Mouse (Mus musculus): Measurements from ENCODE around the gene Gm28230. TPM values are rescaled to one million over a fixed set of nuclear protein-coding genes. Genes with fewer than 3 reads are reported as not detected.

Gm28230 gene
- polyA plus RNA-seq, 1 experiment from 2014 or later: 1.3 TPM

GRCm38 (mm10) chr2:74691022-74691951 lies 35.2 kb upstream of the Gm28230 start, which contains the start of gene Hoxd10:
Gene Hoxd10 (plus strand): TSS chr2:74691924.
- Histone ChIP-seq H3K27ac (ENCODE audit: low read length) (peak within 1 kb of the TSS; percentile 98), H3K4me1 (ENCODE audit: insufficient read depth, low read length) (peaks cover 33% of the 10 kb centered on the region), H3K9ac (replicated peaks; ENCODE audit: low read length) (peak within 1 kb of the TSS; percentile 92), H3K9me3 (ENCODE audit: low read length) (no peaks in the 10 kb centered on the region), H3K4me3 (ENCODE audit: low read length) (peak within 1 kb of the TSS; percentile 82), H3K27me3 (ENCODE audit: insufficient read depth, low read length) (peaks cover 3% of the 10 kb centered on the region; the same call in 1 of the 2 replicates), H3K4me2 (replicated peaks; ENCODE audit: low read depth, low read length) (peak within 1 kb of the TSS; percentile 80), H3K36me3 (ENCODE audit: insufficient read depth, low read length) (no peaks in the 10 kb centered on the region; the same call in 1 of the 2 replicates)
- peak; percentile 90 for ATAC-seq (ENCODE audit: low FRiP score, low TSS enrichment)
- WGBS: under 1% methylated on average over 56 of the region's 56 CpGs

GRCm38 (mm10) chr2:74691995-74692807 lies 34.3 kb upstream of the Gm28230 start:
- Histone ChIP-seq H3K27me3 (ENCODE audit: insufficient read depth, low read length) (peaks cover 3% of the 10 kb centered on the region; the same call in 1 of the 2 replicates), H3K27ac (ENCODE audit: low read length) (peak overlapping the region; percentile 98), H3K4me2 (replicated peaks; ENCODE audit: low read depth, low read length) (peak overlapping the region; percentile 80), H3K4me1 (ENCODE audit: insufficient read depth, low read length) (peaks cover 42% of the 10 kb centered on the region), H3K4me3 (ENCODE audit: low read length) (peak overlapping the region; percentile 82), H3K36me3 (ENCODE audit: insufficient read depth, low read length) (no peaks in the 10 kb centered on the region; the same call in 1 of the 2 replicates), H3K9me3 (ENCODE audit: low read length) (no peaks in the 10 kb centered on the region), H3K9ac (replicated peaks; ENCODE audit: low read length) (peak overlapping the region; percentile 92)
- WGBS: 2% methylated on average over 35 of the region's 35 CpGs
- no peak for ATAC-seq (ENCODE audit: low FRiP score, low TSS enrichment)

GRCm38 (mm10) chr2:74692808-74693431 lies 33.6 kb upstream of the Gm28230 start:
- peaks cover 3% of the 10 kb centered on the region; the same call in 1 of the 2 replicates for H3K27me3 ChIP-seq (ENCODE audit: insufficient read depth, low read length)
- WGBS: 4% methylated on average over 20 of the region's 20 CpGs
- H3K27ac ChIP-seq (ENCODE audit: low read length): peak overlapping the region; percentile 98

GRCm38 (mm10) chr2:74693432-74693827 lies 33.1 kb upstream of the Gm28230 start:
- Histone ChIP-seq H3K36me3 (ENCODE audit: insufficient read depth, low read length) (no peaks in the 10 kb centered on the region; the same call in 1 of the 2 replicates), H3K4me3 (ENCODE audit: low read length) (peak overlapping the region; percentile 82), H3K27me3 (ENCODE audit: insufficient read depth, low read length) (no peaks in the 10 kb centered on the region), H3K9ac (replicated peaks; ENCODE audit: low read length) (peak overlapping the region; percentile 92), H3K4me1 (ENCODE audit: insufficient read depth, low read length) (peaks cover 39% of the 10 kb centered on the region), H3K9me3 (ENCODE audit: low read length) (no peaks in the 10 kb centered on the region), H3K27ac (ENCODE audit: low read length) (peak overlapping the region; percentile 98), H3K4me2 (replicated peaks; ENCODE audit: low read depth, low read length) (peak overlapping the region; percentile 80)
- WGBS: 28% methylated on average over 4 of the region's 4 CpGs
- ATAC-seq (ENCODE audit: low FRiP score, low TSS enrichment): no peak

More at GRCm38 (mm10) chr2:74692808-74693431, 33.6 kb upstream of the Gm28230 start:
- Histone ChIP-seq H3K9me3 (ENCODE audit: low read length) (no peaks in the 10 kb centered on the region), H3K9ac (replicated peaks; ENCODE audit: low read length) (peak overlapping the region; percentile 92), H3K4me1 (ENCODE audit: insufficient read depth, low read length) (peaks cover 42% of the 10 kb centered on the region), H3K4me2 (replicated peaks; ENCODE audit: low read depth, low read length) (peak overlapping the region; percentile 80), H3K4me3 (ENCODE audit: low read length) (peak overlapping the region; percentile 82), H3K36me3 (ENCODE audit: insufficient read depth, low read length) (no peaks in the 10 kb centered on the region; the same call in 1 of the 2 replicates)
- ATAC-seq (ENCODE audit: low FRiP score, low TSS enrichment): no peak

DNA sequence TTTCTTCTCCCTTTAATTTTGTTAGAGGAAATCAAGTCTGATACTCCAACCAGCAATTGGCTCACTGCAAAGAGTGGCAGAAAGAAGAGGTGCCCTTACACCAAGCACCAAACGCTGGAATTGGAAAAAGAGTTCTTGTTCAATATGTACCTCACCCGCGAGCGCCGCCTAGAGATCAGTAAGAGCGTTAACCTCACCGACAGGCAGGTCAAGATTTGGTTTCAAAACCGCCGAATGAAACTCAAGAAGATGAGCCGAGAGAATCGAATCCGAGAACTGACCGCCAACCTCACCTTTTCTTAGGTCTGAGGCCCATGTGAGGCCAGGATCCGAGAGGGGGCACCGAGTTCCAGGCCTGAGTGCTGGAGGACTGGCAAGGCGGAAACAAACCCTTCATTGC lies 32.5 kb upstream of the Gm28230 start:
- Histone ChIP-seq H3K27me3 (ENCODE audit: insufficient read depth, low read length) (no peaks in the 10 kb centered on the region), H3K27ac (ENCODE audit: low read length) (peak overlapping the region; percentile 98), H3K9me3 (ENCODE audit: low read length) (no peaks in the 10 kb centered on the region), H3K4me1 (ENCODE audit: insufficient read depth, low read length) (peaks cover 39% of the 10 kb centered on the region), H3K9ac (replicated peaks; ENCODE audit: low read length) (peak overlapping the region; percentile 92), H3K4me3 (ENCODE audit: low read length) (peak overlapping the region; percentile 82), H3K4me2 (replicated peaks; ENCODE audit: low read depth, low read length) (peak overlapping the region; percentile 80), H3K36me3 (ENCODE audit: insufficient read depth, low read length) (no peaks in the 10 kb centered on the region; the same call in 1 of the 2 replicates)
- WGBS: 5% methylated on average over 16 of the region's 16 CpGs
- no peak for ATAC-seq (ENCODE audit: low FRiP score, low TSS enrichment)

DNA sequence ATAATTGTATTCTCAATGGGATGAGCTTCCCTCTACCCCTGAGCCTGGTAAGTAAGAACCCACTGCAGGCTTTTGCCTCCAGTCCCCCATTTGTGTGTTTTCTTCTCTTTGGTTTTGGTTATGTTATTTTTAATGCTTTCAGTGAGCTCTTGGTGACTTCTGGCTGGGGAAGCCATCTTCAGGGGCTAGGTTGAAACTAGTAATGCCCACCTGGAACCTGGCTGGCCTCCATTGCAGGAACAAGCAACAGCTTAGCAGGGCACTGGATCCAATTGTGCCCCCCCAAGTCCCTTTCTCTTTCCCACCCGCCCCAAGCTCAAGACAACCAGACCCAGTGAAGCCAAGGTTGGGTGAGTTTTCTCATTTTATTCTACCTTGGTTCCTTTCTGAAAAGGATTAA lies 31.1 kb upstream of the Gm28230 start:
- no peaks in the 10 kb centered on the region for H3K9me3 ChIP-seq (ENCODE audit: low read length)
- no peak for ATAC-seq (ENCODE audit: low FRiP score, low TSS enrichment)
- peak overlapping the region; percentile 99 for H3K9ac ChIP-seq (replicated peaks; ENCODE audit: low read length)
- no peaks in the 10 kb centered on the region; the same call in 1 of the 2 replicates for H3K36me3 ChIP-seq (ENCODE audit: insufficient read depth, low read length)
- H3K4me2 ChIP-seq (replicated peaks; ENCODE audit: low read depth, low read length): peak overlapping the region; percentile 80
- peaks cover 46% of the 10 kb centered on the region for H3K4me1 ChIP-seq (ENCODE audit: insufficient read depth, low read length)
- peak overlapping the region; percentile 82 for H3K4me3 ChIP-seq (ENCODE audit: low read length)
- peak overlapping the region; percentile 99; the same call in 1 of the 2 replicates for H3K27ac ChIP-seq (ENCODE audit: low read length)
- H3K27me3 ChIP-seq (ENCODE audit: insufficient read depth, low read length): no peaks in the 10 kb centered on the region
- 41% methylated on average over 1 of the region's 1 CpGs for WGBS

- Histone ChIP-seq H3K27me3 (ENCODE audit: insufficient read depth, low read length) (no peaks in the 10 kb centered on the region), H3K9me3 (ENCODE audit: low read length) (no peaks in the 10 kb centered on the region), H3K27ac (ENCODE audit: low read length) (peak overlapping the region; percentile 99), H3K4me1 (ENCODE audit: insufficient read depth, low read length) (peaks cover 50% of the 10 kb centered on the region), H3K9ac (replicated peaks; ENCODE audit: low read length) (peak overlapping the region; percentile 99), H3K36me3 (ENCODE audit: insufficient read depth, low read length) (no peaks in the 10 kb centered on the region; the same call in 1 of the 2 replicates), H3K4me2 (replicated peaks; ENCODE audit: low read depth, low read length) (peak overlapping the region; percentile 80), H3K4me3 (ENCODE audit: low read length) (peak overlapping the region; percentile 82)
- ATAC-seq (ENCODE audit: low FRiP score, low TSS enrichment): no peak
- 27% methylated on average over 7 of the region's 7 CpGs for WGBS
Observed at GRCm38 (mm10) chr2:74695813-74696430, 30.6 kb upstream of the Gm28230 start.

- peak overlapping the region; percentile 82 for H3K4me3 ChIP-seq (ENCODE audit: low read length)
- H3K4me1 ChIP-seq (ENCODE audit: insufficient read depth, low read length): peaks cover 51% of the 10 kb centered on the region
- no peaks in the 10 kb centered on the region for H3K27me3 ChIP-seq (ENCODE audit: insufficient read depth, low read length)
- H3K9me3 ChIP-seq (ENCODE audit: low read length): no peaks in the 10 kb centered on the region
- H3K27ac ChIP-seq (ENCODE audit: low read length): peak overlapping the region; percentile 99
- ATAC-seq (ENCODE audit: low FRiP score, low TSS enrichment): peak; percentile 41
- H3K4me2 ChIP-seq (replicated peaks; ENCODE audit: low read depth, low read length): peak overlapping the region; percentile 80
- H3K9ac ChIP-seq (replicated peaks; ENCODE audit: low read length): peak overlapping the region; percentile 99
- WGBS: 10% methylated on average over 34 of the region's 34 CpGs
- H3K36me3 ChIP-seq (ENCODE audit: insufficient read depth, low read length): no peaks in the 10 kb centered on the region; the same call in 1 of the 2 replicates
Observed at GRCm38 (mm10) chr2:74696442-74697335, 29.8 kb upstream of the Gm28230 start.
